Mouse (Mus musculus): ENCODE measurements around the gene Ptprn. TPM values are rescaled to one million over a fixed set of nuclear protein-coding genes. Genes with fewer than 3 reads are reported as not detected.

The Ptprn gene
- polyA plus RNA-seq, 1 experiment: 6.2 TPM

DNA sequence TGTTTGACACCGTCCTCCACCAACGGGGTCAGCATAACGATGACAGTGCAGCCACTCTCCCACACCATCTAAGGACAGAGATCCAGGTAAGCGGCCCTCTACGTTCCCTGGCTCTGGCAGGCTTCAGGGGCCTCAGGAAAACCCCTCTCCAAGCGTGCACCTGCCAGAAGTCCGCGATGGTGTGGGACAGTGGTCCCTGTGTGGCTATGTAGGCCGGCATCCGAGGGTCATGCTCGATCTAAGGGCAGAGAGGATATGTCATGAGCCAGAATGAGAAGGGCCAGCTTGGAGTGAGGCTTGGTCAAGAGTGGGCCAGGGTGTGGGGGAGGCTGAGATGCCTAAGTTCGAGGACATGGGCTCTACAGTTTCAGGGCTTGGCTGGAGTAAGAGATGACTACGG, 12.0 kb downstream of the Ptprn start:
- Histone ChIP-seq H3K27ac (ENCODE audit: insufficient read depth, low read depth, low read length) (no peak overlapping the region), H3K4me3 (ENCODE audit: low read depth, low read length) (no peak overlapping the region), H3K27me3 (ENCODE audit: control insufficient read depth, insufficient read depth, low read length) (no peaks in the 10 kb centered on the region), H3K4me1 (ENCODE audit: control insufficient read depth, insufficient read depth, insufficient read length, low read length) (peaks cover 12% of the 10 kb centered on the region), H3K36me3 (ENCODE audit: control insufficient read depth, insufficient read depth, low read length) (no peaks in the 10 kb centered on the region)
- no peak for TF ChIP-seq POLR2A (IDR thresholded peaks at IDR 0.05; ENCODE audit: low read depth, low read length)
- TF ChIP-seq CTCF (IDR thresholded peaks at IDR 0.05; ENCODE audit: extremely low read depth, insufficient read length, insufficient replicate concordance, low read depth, low read length): no peak
- 77% methylated on average over 13 of the region's 13 CpGs for WGBS

DNA sequence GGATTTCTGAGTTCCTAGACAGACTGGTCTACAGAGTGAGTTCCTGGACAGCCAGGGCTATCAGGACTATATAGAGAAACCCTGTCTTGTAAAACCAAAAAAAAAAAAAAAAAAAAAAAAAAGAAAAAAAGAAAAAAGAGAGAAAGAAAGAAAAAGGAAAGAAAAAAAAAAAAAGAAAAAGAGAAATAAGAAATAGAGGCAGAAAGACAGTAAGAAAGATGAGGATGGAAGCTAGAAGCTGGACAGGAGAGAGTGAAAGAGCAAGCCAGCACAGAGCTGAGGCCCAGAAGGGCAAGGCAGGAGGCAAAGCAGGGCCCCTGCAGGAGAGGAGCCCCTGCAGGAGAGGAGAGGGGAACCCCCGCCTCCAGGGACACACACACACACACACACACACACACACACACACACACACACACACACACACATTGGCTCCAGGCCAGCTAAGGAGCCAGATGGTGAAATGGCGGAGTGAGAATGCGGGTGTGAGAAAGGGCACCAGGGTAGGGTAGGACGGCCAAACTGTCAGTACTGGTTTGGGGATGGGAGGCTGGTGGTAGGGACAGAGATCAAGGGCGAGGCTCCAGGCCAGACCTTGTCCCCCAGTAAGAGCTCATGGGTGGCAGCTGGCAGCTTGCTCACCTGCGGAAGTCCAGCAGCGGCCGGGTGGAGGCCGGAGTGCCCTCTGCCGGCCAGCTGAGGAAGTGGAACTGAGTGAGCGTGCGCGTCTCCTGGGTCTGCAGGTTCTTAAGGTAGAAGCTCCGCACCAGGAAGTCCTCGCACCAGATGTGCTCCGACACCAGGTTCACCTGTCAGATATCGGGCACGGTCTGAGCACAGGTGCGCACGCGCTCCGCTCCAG, 13.0 kb downstream of the Ptprn start:
- WGBS: under 1% methylated on average over 21 of the region's 22 CpGs
- H3K36me3 ChIP-seq (ENCODE audit: control insufficient read depth, insufficient read depth, low read length): no peaks in the 10 kb centered on the region
- H3K4me3 ChIP-seq (ENCODE audit: low read depth, low read length): peak overlapping the region; percentile 54
- TF ChIP-seq POLR2A (IDR thresholded peaks at IDR 0.05; ENCODE audit: low read depth, low read length) (0 out of 2 replicates have a peak, but pooled peaks have one; percentile 28), CTCF (IDR thresholded peaks at IDR 0.05; ENCODE audit: extremely low read depth, insufficient read length, insufficient replicate concordance, low read depth, low read length) (peak; percentile 92)
- H3K4me1 ChIP-seq (ENCODE audit: control insufficient read depth, insufficient read depth, insufficient read length, low read length): peaks cover 12% of the 10 kb centered on the region
- H3K27me3 ChIP-seq (ENCODE audit: control insufficient read depth, insufficient read depth, low read length): no peaks in the 10 kb centered on the region
- H3K27ac ChIP-seq (ENCODE audit: insufficient read depth, low read depth, low read length): peak overlapping the region; percentile 17; the same call in 1 of the 2 replicates

DNA sequence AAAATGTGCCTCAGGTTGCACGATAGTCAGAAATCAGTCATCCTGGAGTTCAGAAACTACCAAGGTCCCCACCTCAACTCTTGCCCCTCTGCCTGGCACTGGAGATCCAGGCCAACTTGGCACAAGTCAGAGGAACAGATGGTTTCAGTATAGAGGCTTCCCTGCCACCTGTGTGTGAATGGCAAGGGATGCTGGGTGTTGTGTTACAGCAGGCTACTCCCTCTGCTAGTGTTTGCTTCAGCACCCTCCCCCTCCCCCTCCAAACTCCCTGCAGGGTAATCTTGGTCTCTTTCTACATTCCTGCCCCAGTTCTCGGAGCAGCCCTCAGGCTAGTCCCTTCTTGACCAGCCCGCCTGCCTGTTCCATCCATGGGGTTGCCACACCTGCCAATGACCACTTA, 13.8 kb downstream of the Ptprn start:
- 87% methylated on average over 3 of the region's 3 CpGs for WGBS
- Histone ChIP-seq H3K4me3 (ENCODE audit: low read depth, low read length) (no peak overlapping the region), H3K4me1 (ENCODE audit: control insufficient read depth, insufficient read depth, insufficient read length, low read length) (peaks cover 12% of the 10 kb centered on the region), H3K27ac (ENCODE audit: insufficient read depth, low read depth, low read length) (no peak overlapping the region), H3K36me3 (ENCODE audit: control insufficient read depth, insufficient read depth, low read length) (no peaks in the 10 kb centered on the region), H3K27me3 (ENCODE audit: control insufficient read depth, insufficient read depth, low read length) (no peaks in the 10 kb centered on the region)
- no peak for TF ChIP-seq POLR2A (IDR thresholded peaks at IDR 0.05; ENCODE audit: low read depth, low read length)
- no peak for TF ChIP-seq CTCF (IDR thresholded peaks at IDR 0.05; ENCODE audit: extremely low read depth, insufficient read length, insufficient replicate concordance, low read depth, low read length)

DNA sequence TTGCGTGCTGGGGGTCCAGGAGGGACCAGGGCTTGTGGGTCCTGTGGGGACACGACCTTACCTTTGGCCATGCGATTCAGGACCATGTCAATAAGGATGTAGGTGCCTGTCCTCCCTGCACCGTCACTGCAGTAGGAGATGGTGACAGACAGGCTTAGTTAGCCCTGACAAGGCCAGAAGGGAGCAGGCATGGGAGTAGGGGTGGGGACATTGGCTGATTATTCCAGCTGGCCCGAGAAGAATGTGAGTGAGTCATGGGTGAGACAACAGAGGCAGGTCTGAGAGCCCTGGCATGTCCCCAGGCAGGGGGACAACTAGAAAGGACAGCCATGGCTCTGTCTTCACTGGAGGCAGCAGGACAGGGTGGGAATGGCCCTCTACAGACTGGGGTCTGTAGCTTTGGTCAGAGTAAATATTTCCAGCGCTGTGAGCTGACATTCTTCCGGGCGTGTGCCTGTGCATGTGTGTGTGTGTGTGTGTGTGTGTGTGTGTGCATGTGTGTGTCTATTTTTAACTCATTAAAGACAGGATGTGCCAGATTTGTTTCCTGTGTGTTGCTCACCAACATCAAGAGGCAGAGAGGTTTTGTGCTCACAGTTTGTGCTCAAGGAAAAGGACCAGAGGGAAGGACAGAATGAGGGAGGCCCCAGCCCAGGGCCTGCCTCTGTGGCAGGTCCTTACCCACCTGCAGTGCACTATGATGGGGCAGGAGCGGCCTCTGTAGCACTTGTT, 16.1 kb downstream of the Ptprn start:
- Histone ChIP-seq H3K4me1 (ENCODE audit: control insufficient read depth, insufficient read depth, insufficient read length, low read length) (peaks cover 10% of the 10 kb centered on the region), H3K4me3 (ENCODE audit: low read depth, low read length) (no peak overlapping the region), H3K27ac (ENCODE audit: insufficient read depth, low read depth, low read length) (no peak overlapping the region; the same call in 1 of the 2 replicates), H3K36me3 (ENCODE audit: control insufficient read depth, insufficient read depth, low read length) (0 out of 2 replicates have a peak, but pooled peaks cover 2% of the 10 kb centered on the region), H3K27me3 (ENCODE audit: control insufficient read depth, insufficient read depth, low read length) (no peaks in the 10 kb centered on the region)
- WGBS: 41% methylated on average over 9 of the region's 9 CpGs
- TF ChIP-seq POLR2A (IDR thresholded peaks at IDR 0.05; ENCODE audit: low read depth, low read length) (no peak), CTCF (IDR thresholded peaks at IDR 0.05; ENCODE audit: extremely low read depth, insufficient read length, insufficient replicate concordance, low read depth, low read length) (no peak)

DNA sequence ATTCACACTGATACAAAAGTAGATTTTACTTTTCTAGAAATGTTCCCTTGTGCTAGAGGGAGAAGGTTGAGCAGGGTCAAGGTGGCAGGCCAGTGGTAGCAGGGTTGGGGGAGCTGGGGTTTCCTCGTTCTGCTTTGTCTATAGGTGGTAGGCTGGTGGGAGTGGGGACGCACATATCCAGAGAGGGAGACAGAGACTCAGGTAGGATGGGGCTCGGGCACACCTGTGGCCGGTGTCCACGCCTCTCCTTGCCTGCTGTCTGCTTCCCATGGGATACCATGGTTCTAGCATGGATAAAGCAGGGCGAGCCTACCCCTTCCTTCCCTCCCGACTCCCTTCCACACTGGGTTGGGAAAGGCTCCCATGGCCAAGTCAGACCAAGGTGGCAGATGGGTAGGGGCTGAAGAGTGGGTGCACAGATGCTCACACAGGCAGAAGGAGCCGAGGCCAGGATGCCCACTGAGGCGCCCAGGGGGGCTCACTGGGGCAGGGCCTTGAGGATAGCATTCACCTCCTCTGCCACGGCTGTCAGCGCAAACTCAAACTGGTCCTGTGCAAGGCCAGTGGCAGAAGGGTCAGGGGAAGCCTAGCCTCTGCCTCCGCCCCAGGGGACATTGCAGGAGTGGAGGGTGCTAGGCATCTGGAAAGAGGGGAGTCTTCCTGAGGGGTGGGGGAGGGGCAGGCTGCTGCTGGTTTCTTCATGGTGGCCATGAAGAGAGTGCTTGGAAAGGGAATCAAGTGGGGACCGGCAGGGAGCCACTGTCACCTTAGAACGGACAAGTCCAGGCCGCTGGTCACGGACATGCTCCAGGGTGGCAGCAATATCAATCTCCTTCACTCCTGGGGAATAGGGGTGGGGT, 17.0 kb downstream of the Ptprn start:
- no peak overlapping the region for H3K27ac ChIP-seq (ENCODE audit: insufficient read depth, low read depth, low read length)
- TF ChIP-seq POLR2A (IDR thresholded peaks at IDR 0.05; ENCODE audit: low read depth, low read length) (no peak), CTCF (IDR thresholded peaks at IDR 0.05; ENCODE audit: extremely low read depth, insufficient read length, insufficient replicate concordance, low read depth, low read length) (no peak)

DNA sequence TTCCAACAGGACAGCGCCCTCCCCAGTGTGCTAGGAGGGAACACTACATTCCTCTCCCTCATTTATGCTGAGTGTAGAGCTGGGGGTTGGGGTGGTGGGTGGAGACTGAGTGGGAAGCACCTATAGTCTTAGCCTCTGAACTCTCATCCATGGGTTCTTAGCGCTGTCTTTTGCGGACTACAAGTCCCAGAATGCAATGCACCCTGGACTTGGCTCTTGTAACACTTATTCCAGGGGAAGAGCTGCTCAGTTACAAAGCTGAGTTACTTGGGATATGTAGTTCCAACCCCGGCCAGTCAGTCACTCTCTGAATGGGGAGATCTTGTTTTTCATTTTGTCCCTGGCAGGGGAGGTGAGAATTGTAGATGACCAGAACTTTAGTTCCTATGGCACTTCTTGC, 19.5 kb downstream of the Ptprn start:
- 39% methylated on average over 4 of the region's 4 CpGs for WGBS
- TF ChIP-seq CTCF (IDR thresholded peaks at IDR 0.05; ENCODE audit: extremely low read depth, insufficient read length, insufficient replicate concordance, low read depth, low read length): no peak
- TF ChIP-seq POLR2A (IDR thresholded peaks at IDR 0.05; ENCODE audit: low read depth, low read length): no peak
- H3K4me1 ChIP-seq (ENCODE audit: control insufficient read depth, insufficient read depth, insufficient read length, low read length): 0 out of 2 replicates have a peak, but pooled peaks cover 5% of the 10 kb centered on the region
- no peak overlapping the region for H3K4me3 ChIP-seq (ENCODE audit: low read depth, low read length)
- no peaks in the 10 kb centered on the region for H3K27me3 ChIP-seq (ENCODE audit: control insufficient read depth, insufficient read depth, low read length)
- H3K27ac ChIP-seq (ENCODE audit: insufficient read depth, low read depth, low read length): no peak overlapping the region
- peaks cover 19% of the 10 kb centered on the region for H3K36me3 ChIP-seq (ENCODE audit: control insufficient read depth, insufficient read depth, low read length)

More for the DNA sequence above, 17.0 kb downstream of the Ptprn start:
- whole genome bisulfite sequencing: 86% methylated on average over 16 of the region's 16 CpGs
- Histone ChIP-seq H3K27me3 (ENCODE audit: control insufficient read depth, insufficient read depth, low read length) (no peaks in the 10 kb centered on the region), H3K36me3 (ENCODE audit: control insufficient read depth, insufficient read depth, low read length) (peaks cover 6% of the 10 kb centered on the region; the same call in 1 of the 2 replicates), H3K4me1 (ENCODE audit: control insufficient read depth, insufficient read depth, insufficient read length, low read length) (peaks cover 10% of the 10 kb centered on the region), H3K4me3 (ENCODE audit: low read depth, low read length) (no peak overlapping the region)
